Mouse (Mus musculus): Measurements from ENCODE around the gene Kmt5b.

The Kmt5b gene

GRCm38 (mm10) chr19:3842359-3843148, 75.3 kb downstream of the Kmt5b start:
- DNase-seq (ENCODE audit: extremely low read depth, low read depth): no peak

DNA sequence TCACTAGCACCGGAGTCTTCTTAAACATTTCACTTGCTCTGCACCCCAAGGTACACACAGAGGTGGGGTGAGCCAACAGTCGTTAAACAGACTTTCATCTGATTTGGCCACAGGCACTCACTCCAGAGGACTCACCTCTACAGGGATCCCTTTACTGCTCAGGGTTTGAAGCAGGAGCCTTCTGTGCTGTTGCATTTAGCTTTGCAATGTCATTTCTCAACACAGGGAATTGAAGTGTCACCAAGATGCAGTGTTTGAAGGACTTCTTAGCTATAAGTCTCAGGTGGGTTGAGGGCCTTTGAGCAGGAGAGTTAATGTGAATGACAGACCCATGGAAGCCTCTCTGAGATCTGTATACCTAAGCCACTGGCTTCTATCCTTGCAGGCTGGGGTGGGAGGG, 76.4 kb downstream of the Kmt5b start:
- DNase-seq (ENCODE audit: extremely low read depth, low read depth): no peak

- no peak for DNase-seq (ENCODE audit: extremely low read depth, low read depth)
Measured at GRCm38 (mm10) chr19:3844836-3845235, 77.6 kb downstream of the Kmt5b start.

DNA sequence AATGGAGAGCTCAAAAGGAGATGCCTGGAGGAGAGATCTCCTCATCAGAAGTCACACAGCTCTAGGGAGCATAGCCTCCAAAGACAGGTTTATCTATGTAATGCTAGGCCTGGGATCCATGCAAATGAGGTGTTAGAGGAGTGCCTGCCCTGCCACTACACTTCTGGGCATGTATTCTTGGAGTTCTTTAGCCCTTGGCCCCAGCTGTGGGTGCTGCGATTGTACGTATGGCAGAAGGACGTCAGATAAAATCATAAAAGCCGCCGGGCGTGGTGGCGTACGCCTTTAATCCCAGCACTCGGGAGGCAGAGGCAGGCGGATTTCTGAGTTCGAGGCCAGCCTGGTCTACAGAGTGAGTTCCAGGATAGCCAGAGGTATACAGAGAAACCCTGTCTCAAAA, 78.1 kb downstream of the Kmt5b start:
- DNase-seq (ENCODE audit: extremely low read depth, low read depth): no peak

GRCm38 (mm10) chr19:3845803-3846406, 78.7 kb downstream of the Kmt5b start:
- DNase-seq (ENCODE audit: extremely low read depth, low read depth): no peak

GRCm38 (mm10) chr19:3846676-3847604, 79.7 kb downstream of the Kmt5b start:
- no peak for DNase-seq (ENCODE audit: extremely low read depth, low read depth)

DNA sequence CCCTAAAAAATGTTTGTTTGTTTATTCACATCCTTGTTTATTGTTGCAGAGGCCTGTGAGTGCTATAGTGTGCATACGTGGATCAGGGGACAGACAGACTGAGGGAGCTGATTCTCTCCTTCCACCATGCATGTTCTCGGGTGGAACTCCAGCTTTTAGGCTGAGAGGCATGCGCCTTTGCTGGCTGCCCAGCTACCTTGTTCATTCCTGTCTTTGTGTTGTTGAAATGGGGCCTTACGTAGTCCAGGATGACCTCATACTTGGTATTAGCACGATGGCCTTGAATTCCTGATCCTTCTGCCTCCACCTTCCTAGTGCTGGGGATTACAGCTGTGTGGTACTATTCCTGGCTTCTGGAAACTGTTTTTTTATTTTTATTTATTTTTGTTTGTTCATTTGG, 80.5 kb downstream of the Kmt5b start:
- DNase-seq (ENCODE audit: extremely low read depth, low read depth): no peak

DNA sequence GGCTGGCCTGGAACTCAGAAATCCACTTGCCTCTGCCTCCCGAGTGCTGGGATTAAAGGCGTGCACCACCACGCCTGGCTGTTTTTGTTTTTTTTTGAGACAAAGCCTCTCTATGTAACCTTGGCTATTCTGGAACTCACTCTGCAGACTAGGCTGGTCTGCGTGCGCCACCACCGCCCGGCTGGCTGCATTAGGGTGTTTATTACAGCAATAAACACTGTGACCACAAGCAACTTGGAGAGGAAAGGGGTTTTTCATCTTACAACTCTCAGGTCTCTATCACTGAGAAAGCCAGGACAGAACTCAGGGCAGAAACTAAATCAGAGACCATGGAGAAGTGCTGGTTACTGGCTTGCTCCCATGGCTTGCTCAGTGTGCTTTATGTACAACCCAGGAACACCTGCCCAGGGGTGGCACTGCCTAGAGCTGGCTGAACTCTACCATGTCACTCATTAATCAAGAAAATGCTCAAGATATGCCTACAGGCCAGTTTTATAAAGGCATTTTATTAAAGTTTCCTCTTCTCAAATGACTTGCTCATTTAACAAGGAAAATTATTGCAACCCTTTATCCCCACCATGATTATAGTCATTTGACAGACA, 81.1 kb downstream of the Kmt5b start:
- no peak for DNase-seq (ENCODE audit: extremely low read depth, low read depth)

- DNase-seq (ENCODE audit: extremely low read depth, low read depth): no peak
Measured at GRCm38 (mm10) chr19:3849251-3849650, 82.0 kb downstream of the Kmt5b start.

- no peak for DNase-seq (ENCODE audit: extremely low read depth, low read depth)
Measured at GRCm38 (mm10) chr19:3850076-3850475, 82.9 kb downstream of the Kmt5b start.

DNA sequence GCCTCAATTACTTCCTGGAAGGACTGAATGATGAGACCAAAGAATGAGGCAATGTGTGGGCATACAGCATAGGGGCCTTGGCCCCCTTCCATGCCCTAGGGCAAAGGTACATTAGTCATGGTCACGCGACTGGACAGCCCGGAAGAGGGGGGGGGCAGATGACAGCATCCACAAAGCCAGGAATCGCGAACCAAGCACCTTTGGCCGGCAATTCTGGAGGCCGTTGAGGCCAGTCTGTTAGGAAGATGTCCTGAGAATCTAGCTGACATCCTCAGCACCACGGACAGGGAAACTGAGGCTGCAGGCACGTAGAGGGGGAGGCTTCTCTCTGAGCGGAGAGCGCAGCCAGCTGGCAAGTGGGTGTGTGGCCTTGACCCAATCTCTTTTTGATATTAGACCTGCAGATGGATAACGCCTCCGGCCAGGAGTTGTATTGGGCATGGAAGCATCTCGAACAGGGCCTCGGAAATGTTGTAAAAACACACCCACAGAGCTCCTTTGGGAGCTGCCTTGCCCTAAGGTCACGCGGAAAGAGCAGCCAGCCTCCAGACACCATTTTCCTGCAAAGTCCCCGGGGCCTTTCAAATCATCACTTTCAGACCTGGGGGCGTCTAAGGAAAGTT, 83.7 kb downstream of the Kmt5b start:
- DNase-seq (ENCODE audit: extremely low read depth, low read depth): no peak

- DNase-seq (ENCODE audit: extremely low read depth, low read depth): peak; percentile 82
Measured at GRCm38 (mm10) chr19:3851502-3851962, 84.3 kb downstream of the Kmt5b start, which contains the start of gene Chka. Chka (plus strand) TSS chr19:3851773.

DNA sequence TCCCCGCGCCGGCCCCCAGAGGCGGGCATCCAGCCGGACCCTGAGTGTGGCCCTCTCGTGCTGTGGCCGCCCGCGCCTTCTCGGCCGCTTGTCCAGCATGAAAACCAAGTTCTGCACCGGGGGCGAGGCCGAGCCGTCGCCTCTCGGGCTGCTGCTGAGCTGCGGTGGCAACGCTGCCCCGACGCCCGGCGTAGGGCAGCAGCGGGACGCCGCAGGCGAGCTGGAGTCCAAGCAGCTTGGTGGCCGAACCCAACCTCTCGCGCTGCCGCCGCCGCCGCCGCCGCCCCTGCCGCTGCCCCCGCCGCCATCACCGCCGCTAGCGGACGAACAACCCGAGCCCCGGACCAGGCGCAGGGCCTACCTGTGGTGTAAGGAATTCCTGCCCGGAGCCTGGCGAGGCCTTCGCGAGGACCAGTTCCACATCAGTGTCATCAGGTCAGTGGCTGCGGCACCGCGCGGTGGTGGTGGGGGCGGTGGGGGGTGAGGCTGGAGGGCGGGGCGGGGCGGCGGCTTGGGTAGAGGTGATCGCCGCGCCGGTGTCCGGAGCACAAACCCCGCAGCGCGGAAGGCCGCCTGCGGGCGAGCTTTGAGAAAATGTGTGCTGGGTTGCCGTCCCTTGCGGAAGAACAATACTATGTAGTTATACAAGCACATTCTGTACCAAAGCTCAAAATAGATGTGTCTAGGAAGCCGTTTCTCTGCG, 84.9 kb downstream of the Kmt5b start:
- peak; percentile 45 for DNase-seq (ENCODE audit: extremely low read depth, low read depth)

GRCm38 (mm10) chr19:3853121-3853520, 85.9 kb downstream of the Kmt5b start:
- DNase-seq (ENCODE audit: extremely low read depth, low read depth): no peak

- DNase-seq (ENCODE audit: extremely low read depth, low read depth): no peak
Measured at GRCm38 (mm10) chr19:3853891-3854290, 86.7 kb downstream of the Kmt5b start.

- no peak for DNase-seq (ENCODE audit: extremely low read depth, low read depth)
Measured at GRCm38 (mm10) chr19:3855091-3855490, 87.9 kb downstream of the Kmt5b start.

DNA sequence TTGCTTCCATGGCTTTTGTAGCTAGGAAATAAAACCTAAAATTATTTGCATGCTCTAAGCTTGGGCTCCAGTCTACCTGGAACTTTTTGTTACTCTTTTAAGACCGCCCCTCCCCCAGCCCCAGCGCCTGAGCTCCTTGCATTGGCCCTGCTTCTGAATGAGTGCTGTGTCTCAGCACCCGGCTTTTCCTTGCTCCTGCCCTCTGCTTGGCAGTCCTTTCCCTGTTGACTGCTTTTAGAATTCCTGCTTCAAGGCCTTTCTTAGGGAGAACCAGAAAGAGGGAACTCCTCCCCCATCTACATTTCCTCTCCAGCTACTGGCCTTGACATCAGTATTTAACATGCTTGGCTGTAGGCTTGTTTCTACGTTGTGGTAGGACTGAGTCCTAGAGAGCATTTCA, 88.4 kb downstream of the Kmt5b start:
- no peak for DNase-seq (ENCODE audit: extremely low read depth, low read depth)

DNA sequence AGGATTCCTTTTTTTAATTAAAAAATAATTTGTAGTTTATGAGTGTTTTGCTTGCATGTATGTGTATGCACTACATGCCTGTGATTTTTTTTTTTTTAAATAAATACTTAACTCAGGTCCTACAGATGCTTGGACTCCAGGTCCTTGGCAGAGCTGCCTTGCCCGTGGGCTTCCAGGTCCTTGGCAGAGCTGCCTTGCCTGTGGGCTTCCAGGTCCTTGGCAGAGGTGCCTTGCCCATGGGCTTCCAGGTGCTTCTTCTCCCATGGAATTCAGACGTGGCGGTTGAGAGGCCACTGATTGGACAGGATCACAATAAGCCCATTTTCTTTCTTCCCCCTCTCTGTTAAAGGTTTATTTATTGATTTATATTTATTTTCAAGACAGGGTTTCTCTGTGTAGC, 90.0 kb downstream of the Kmt5b start:
- DNase-seq (ENCODE audit: extremely low read depth, low read depth): no peak

- no peak for DNase-seq (ENCODE audit: extremely low read depth, low read depth)
Measured at GRCm38 (mm10) chr19:3862713-3863112, 95.5 kb downstream of the Kmt5b start.

GRCm38 (mm10) chr19:3864960-3865359, 97.7 kb downstream of the Kmt5b start:
- no peak for DNase-seq (ENCODE audit: extremely low read depth, low read depth)
